Mouse (Mus musculus): Measurements from ENCODE around the gene Fam222b.

GRCm38 (mm10) chr11:78087756-78088281 lies 6.6 kb upstream of the Fam222b start:
- TF ChIP-seq CTCF (IDR thresholded peaks at IDR 0.05; ENCODE audit: low read depth) (no peak), EP300 (IDR thresholded peaks at IDR 0.05; ENCODE audit: low read depth) (no peak)
